Mouse (Mus musculus): ENCODE measurements around the gene Ints13. TPM values are rescaled to one million over a fixed set of nuclear protein-coding genes. Genes with fewer than 3 reads are reported as not detected.
A peak's percentile ranks its signal among the peaks of the same experiment; 100 is the strongest.

Gene Ints13
- total and polyA plus RNA-seq, 3 experiments: 31.9 to 51.9 (median 50.5) TPM

DNA sequence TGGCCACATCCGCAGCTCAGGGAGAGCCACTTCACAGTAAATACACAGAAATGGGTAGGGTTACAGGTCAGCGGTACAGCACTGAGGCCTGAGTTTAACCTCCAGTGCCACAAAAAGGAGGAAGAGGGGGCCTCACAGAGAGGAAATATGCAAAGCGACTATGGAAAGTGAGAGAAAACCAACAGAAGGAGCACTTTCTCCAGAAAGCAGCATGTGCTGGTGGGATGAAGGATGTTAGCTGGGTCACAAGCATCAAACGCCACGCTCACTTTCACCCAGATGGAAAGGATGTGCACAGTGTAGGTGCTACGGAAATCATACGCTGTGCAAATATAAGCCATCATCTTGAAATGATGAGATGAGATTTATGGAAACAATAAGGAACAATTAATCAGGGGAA, 47.3 kb downstream of the Ints13 start:
- no peaks in the 10 kb centered on the region for H3K36me3 ChIP-seq (replicated peaks in 1 of 2; ENCODE audit: control insufficient read depth in 1 of 2, insufficient read depth in 1 of 2, low read length in 1 of 2)
- DNase-seq (ENCODE audit: extremely low read depth): peak; percentile 68
- H3K9ac ChIP-seq (ENCODE audit: insufficient read depth, low read depth): no peak overlapping the region
- H3K4me1 ChIP-seq (ENCODE audit: control insufficient read depth in 1 of 2, insufficient read depth in 2 of 2): peaks cover 11 to 27% of the 10 kb centered on the region in 2 experiments
- no peaks in the 10 kb centered on the region for H3K79me2 ChIP-seq (replicated peaks; ENCODE audit: control insufficient read depth, extremely low read depth, insufficient read depth, poor library complexity, severe bottlenecking)
- H3K4me3 ChIP-seq (replicated peaks in 1 of 3; ENCODE audit: low read depth in 2 of 3, low read length in 2 of 3, poor library complexity in 1 of 3): no peak overlapping the region
- peaks cover 3% of the 10 kb centered on the region for H3K27me3 ChIP-seq (replicated peaks)
- H3K27ac ChIP-seq (ENCODE audit: insufficient read depth, low read depth): no peak overlapping the region
- TF ChIP-seq TBP (conservative IDR thresholded peaks at IDR 0.05; ENCODE audit: low read depth, low read length): no peak
- peak; percentile 89 for TF ChIP-seq EP300 (IDR thresholded peaks at IDR 0.05; ENCODE audit: low read length)
- no peak; the same call in 1 of the 2 replicates for TF ChIP-seq CHD2 (IDR thresholded peaks at IDR 0.05; ENCODE audit: low read length)
- TF ChIP-seq TCF12 (IDR thresholded peaks at IDR 0.05; ENCODE audit: low read depth, low read length): peak; percentile 54
- no peak for TF ChIP-seq ZC3H11A (IDR thresholded peaks at IDR 0.05; ENCODE audit: low read depth, low read length)
- no peak for TF ChIP-seq CTCF (conservative IDR thresholded peaks at IDR 0.05 in 1 of 2, IDR thresholded peaks at IDR 0.05 in 1 of 2; ENCODE audit: low read depth in 2 of 2, low read length in 2 of 2)
- no peak for TF ChIP-seq POLR2AphosphoS2 (IDR thresholded peaks at IDR 0.05; ENCODE audit: low read depth, low read length)
- TF ChIP-seq GABPA (IDR thresholded peaks at IDR 0.05; ENCODE audit: insufficient replicate concordance, low read depth, low read length): no peak
- TF ChIP-seq RAD21 (IDR thresholded peaks at IDR 0.05; ENCODE audit: low read depth, low read length): no peak; the same call in 1 of the 2 replicates
- no peak for TF ChIP-seq HCFC1 (IDR thresholded peaks at IDR 0.05; ENCODE audit: low read depth, low read length)
- TF ChIP-seq BHLHE40 (IDR thresholded peaks at IDR 0.05; ENCODE audit: low read depth, low read length): peak; percentile 92
- TF ChIP-seq KAT2A (IDR thresholded peaks at IDR 0.05; ENCODE audit: insufficient replicate concordance, low read length): no peak
- no peak for TF ChIP-seq SMC3 (IDR thresholded peaks at IDR 0.05; ENCODE audit: low read depth, low read length)
- no peak for TF ChIP-seq CHD1 (IDR thresholded peaks at IDR 0.05; ENCODE audit: low read depth, low read length)
- no peak for TF ChIP-seq MEF2A (IDR thresholded peaks at IDR 0.05; ENCODE audit: borderline replicate concordance, low read depth, low read length)
- no peak for TF ChIP-seq MXI1 (IDR thresholded peaks at IDR 0.05; ENCODE audit: low read depth, low read length)
- TF ChIP-seq PAX5 (IDR thresholded peaks at IDR 0.05; ENCODE audit: low read length): no peak
- no peak for TF ChIP-seq SIN3A (IDR thresholded peaks at IDR 0.05; ENCODE audit: low read length)
- TF ChIP-seq POLR2A (IDR thresholded peaks at IDR 0.05; ENCODE audit: low read depth, low read length): no peak
- TF ChIP-seq MAX (IDR thresholded peaks at IDR 0.05; ENCODE audit: low read length): peak; percentile 71; the same call in 1 of the 2 replicates
- peak; percentile 56 for TF ChIP-seq IRF4 (IDR thresholded peaks at IDR 0.05; ENCODE audit: low read depth, low read length)
- no peak for TF ChIP-seq RCOR1 (conservative IDR thresholded peaks at IDR 0.05; ENCODE audit: low read depth, low read length)
- TF ChIP-seq MAZ (IDR thresholded peaks at IDR 0.05; ENCODE audit: low read depth, low read length): no peak
- no peak for TF ChIP-seq USF2 (conservative IDR thresholded peaks at IDR 0.05; ENCODE audit: low read depth, low read length)
- TF ChIP-seq ZNF384 (IDR thresholded peaks at IDR 0.05; ENCODE audit: low read depth, low read length): no peak
- TF ChIP-seq JUND (conservative IDR thresholded peaks at IDR 0.05; ENCODE audit: low read depth, low read length): no peak
- TF ChIP-seq ELF1 (IDR thresholded peaks at IDR 0.05; ENCODE audit: low read depth, low read length): no peak
- TF ChIP-seq MAFK (IDR thresholded peaks at IDR 0.05; ENCODE audit: insufficient replicate concordance, low read length): peak; percentile 78
- TF ChIP-seq ETS1 (conservative IDR thresholded peaks at IDR 0.05; ENCODE audit: low read depth, low read length): peak; percentile 68
- TF ChIP-seq USF1 (IDR thresholded peaks at IDR 0.05; ENCODE audit: low read depth, low read length): no peak
- TF ChIP-seq NELFE (IDR thresholded peaks at IDR 0.05; ENCODE audit: low read depth, low read length): no peak
- no peak for TF ChIP-seq UBTF (IDR thresholded peaks at IDR 0.05; ENCODE audit: low read depth, low read length)
- TF ChIP-seq NRF1 (IDR thresholded peaks at IDR 0.05; ENCODE audit: low read depth, low read length): no peak
- no peak for TF ChIP-seq JUN (IDR thresholded peaks at IDR 0.05; ENCODE audit: insufficient read depth, low read depth, low read length)
- peak; percentile 60 for TF ChIP-seq MYC (IDR thresholded peaks at IDR 0.05; ENCODE audit: low read depth, low read length)
- no peak for TF ChIP-seq ZKSCAN1 (IDR thresholded peaks at IDR 0.05; ENCODE audit: borderline replicate concordance, low read depth, low read length)
- TF ChIP-seq E2F4 (IDR thresholded peaks at IDR 0.05; ENCODE audit: insufficient replicate concordance, low read depth, low read length): no peak
- no peak for TF ChIP-seq ZMIZ1 (IDR thresholded peaks at IDR 0.05; ENCODE audit: low read depth, low read length)
- H3K9me3 ChIP-seq (replicated peaks; ENCODE audit: low read length): no peaks in the 10 kb centered on the region
- in situ Hi-C loops (cut with MboI; ENCODE audit: low pct_ligation_motif_present, low pct_unique_long_range_greater_than_20kb, low sequenced_read_pairs) (no loop called here), dilution Hi-C loops (cut with MboI; ENCODE audit: extremely low pct_ligation_motif_present, extremely low pct_unique_long_range_greater_than_20kb, low sequenced_read_pairs) (no loop called here)
- no peak overlapping the region; the same call in 1 of the 2 replicates for H3K4me2 ChIP-seq (ENCODE audit: insufficient read depth, low read depth, poor library complexity, severe bottlenecking)

All from CH12.LX (cell line).